Mouse (Mus musculus) kidney, embryonic 16.5 days (tissue): Measurements from ENCODE around the gene Olfr747. TPM values are rescaled to one million over a fixed set of nuclear protein-coding genes. Genes with fewer than 3 reads are reported as not detected.
"Not testable (repeated sequence)": the region's sequence is repeated elsewhere in the genome, so short reads cannot be mapped to it uniquely, and the experiment has no call there.

Source experiments
- ATAC-seq: fragments of 200-750 bp; cut with Nextera tagmentation; 2 replicates; pipeline ENCODE4 v1.8.0; 2017; ENCODE audit warnings: moderate TSS enrichment; ENCODE audit not compliant: low FRiP score, low TSS enrichment
- H3K27ac ChIP-seq: fragments of 300-500 bp; sonication (generic); 2 replicates; pipeline ENCODE4 v1.5.1; 2014; ENCODE audit warnings: low read length
- H3K27me3 ChIP-seq: fragments of 300-500 bp; sonication (generic); 2 replicates; pipeline ENCODE4 v1.6.1; 2014; ENCODE audit warnings: low read length, control low read depth, mixed read lengths; ENCODE audit not compliant: insufficient read depth
- H3K36me3 ChIP-seq: fragments of 300-500 bp; sonication (generic); 2 replicates; pipeline ENCODE4 v1.6.1; 2014; ENCODE audit warnings: low read length, control low read depth, mixed read lengths; ENCODE audit not compliant: insufficient read depth
- H3K4me1 ChIP-seq: fragments of 300-500 bp; sonication (generic); 2 replicates; pipeline ENCODE4 v1.6.1; 2014; ENCODE audit warnings: low read length, control low read depth, mixed read lengths; ENCODE audit not compliant: insufficient read depth
- H3K4me2 ChIP-seq: fragments of 300-500 bp; sonication (generic); replicated peaks from 2 replicates; pipeline ENCODE4 v1.6.1; 2014; ENCODE audit warnings: low read depth, low read length
- H3K4me3 ChIP-seq: fragments of 300-500 bp; sonication (generic); 2 replicates; pipeline ENCODE4 v1.5.1; 2014; ENCODE audit warnings: mild to moderate bottlenecking, low read length
- H3K9ac ChIP-seq: fragments of 300-500 bp; sonication (generic); replicated peaks from 2 replicates; pipeline ENCODE4 v1.6.1; 2014; ENCODE audit warnings: low read length
- H3K9me3 ChIP-seq: fragments of 300-500 bp; sonication (generic); 2 replicates; pipeline ENCODE4 v1.6.1; 2016; ENCODE audit warnings: low read length, control low read depth
- WGBS: fragments of 180-500 bp; shearing (Covaris S2); extraction: QIAGEN DNeasy Blood & Tissue Kit; methylation state at CpG from one replicate; pipeline ENCODE4 v1.1.7; 2014; 5-methylcytosine and 5-hydroxymethylcytosine counted together
- polyA plus RNA-seq: library from polyadenylated mRNA; unstranded; fragments of >200 nt; fragmentation: Nextera tagmentation; extraction: Ambion mirVana; gene quantifications from 2 replicates; pipeline ENCODE4 v1.2.1, GENCODE M21; 2015

Gene Olfr747
- not detected in 2 replicates for polyA plus RNA-seq

DNA sequence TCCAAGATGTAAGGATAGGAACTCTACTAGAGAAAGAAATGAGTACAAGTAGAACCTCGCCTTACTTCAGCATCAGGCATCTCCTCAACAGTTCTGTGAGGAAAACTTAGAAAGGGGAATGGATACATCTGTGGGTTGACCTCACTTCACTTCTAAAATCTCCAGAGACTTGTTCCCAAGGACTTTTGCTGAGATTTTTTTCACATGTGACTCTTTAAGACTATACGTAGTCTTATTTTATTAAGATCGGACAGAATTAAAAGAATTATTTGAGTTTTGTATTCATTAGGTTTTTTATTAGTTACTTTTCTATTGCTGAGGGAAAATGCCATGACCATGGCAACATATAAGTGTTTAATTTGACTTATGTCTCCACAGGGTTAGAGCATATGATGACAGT, at the start of gene Olfr747:
Gene Olfr747 (minus strand): TSS at position 101 of the 400 bp plus-strand sequence.
- 92% methylated on average over 3 of the region's 3 CpGs for WGBS
- H3K4me1 ChIP-seq: no peaks in the 10 kb centered on the region
- ATAC-seq: no peak
- no peak within 1 kb of the TSS for H3K4me3 ChIP-seq
- no peaks in the 10 kb centered on the region for H3K27me3 ChIP-seq
- no peaks in the 10 kb centered on the region for H3K36me3 ChIP-seq
- H3K27ac ChIP-seq: no peak within 1 kb of the TSS
- H3K4me2 ChIP-seq: no peak within 1 kb of the TSS
- H3K9me3 ChIP-seq: no peaks in the 10 kb centered on the region
- no peak within 1 kb of the TSS for H3K9ac ChIP-seq

DNA sequence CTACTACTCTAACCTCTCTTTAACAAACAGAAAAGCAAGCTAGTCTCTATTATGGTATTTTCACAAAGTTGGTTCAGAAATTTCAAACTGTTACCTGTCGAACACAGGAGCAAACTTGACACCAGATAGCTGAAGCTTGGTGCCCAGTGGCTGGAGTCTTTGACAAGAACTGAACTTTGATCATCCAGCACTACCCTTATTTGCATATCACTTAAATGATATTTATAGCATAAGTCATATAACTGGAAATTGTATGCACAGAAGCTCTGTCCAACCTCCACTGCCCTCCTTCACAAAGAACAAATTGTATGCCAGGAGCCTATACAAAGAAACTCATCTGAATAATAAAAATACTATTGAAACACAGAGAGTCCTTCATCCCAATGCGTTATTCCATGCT, 48.6 kb upstream of the Olfr747 start:
- Histone ChIP-seq H3K9ac (no peak overlapping the region), H3K36me3 (no peaks in the 10 kb centered on the region), H3K4me3 (no peak overlapping the region), H3K4me1 (no peaks in the 10 kb centered on the region), H3K9me3 (no peaks in the 10 kb centered on the region), H3K4me2 (no peak overlapping the region), H3K27ac (no peak overlapping the region), H3K27me3 (no peaks in the 10 kb centered on the region)
- WGBS: 77% methylated on average over 2 of the region's 2 CpGs
- no peak for ATAC-seq

DNA sequence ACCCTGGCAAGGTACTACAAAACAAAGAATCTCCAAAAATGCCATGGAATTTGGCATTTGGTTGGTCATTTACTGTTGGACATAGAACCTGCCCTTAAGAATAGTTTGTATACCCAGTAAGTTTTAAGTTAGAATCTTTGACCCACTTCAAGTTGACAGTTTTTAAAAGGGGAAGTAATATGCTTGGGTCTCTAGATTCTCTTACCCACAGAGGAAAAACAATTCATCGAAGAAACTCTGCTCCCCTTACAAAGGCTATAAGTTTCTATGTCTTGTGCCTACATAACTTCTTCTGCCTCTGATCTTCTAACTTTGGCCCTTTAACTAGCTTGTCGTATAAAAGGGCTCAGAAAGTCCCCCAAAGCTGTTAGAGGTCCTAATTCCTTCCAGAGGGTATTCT, 47.3 kb upstream of the Olfr747 start:
- WGBS: 73% methylated on average over 2 of the region's 2 CpGs
- no peaks in the 10 kb centered on the region for H3K9me3 ChIP-seq
- H3K9ac ChIP-seq: no peak overlapping the region
- no peaks in the 10 kb centered on the region for H3K27me3 ChIP-seq
- H3K4me2 ChIP-seq: no peak overlapping the region
- no peak for ATAC-seq
- H3K4me1 ChIP-seq: no peaks in the 10 kb centered on the region
- H3K36me3 ChIP-seq: no peaks in the 10 kb centered on the region
- no peak overlapping the region for H3K4me3 ChIP-seq
- H3K27ac ChIP-seq: no peak overlapping the region

DNA sequence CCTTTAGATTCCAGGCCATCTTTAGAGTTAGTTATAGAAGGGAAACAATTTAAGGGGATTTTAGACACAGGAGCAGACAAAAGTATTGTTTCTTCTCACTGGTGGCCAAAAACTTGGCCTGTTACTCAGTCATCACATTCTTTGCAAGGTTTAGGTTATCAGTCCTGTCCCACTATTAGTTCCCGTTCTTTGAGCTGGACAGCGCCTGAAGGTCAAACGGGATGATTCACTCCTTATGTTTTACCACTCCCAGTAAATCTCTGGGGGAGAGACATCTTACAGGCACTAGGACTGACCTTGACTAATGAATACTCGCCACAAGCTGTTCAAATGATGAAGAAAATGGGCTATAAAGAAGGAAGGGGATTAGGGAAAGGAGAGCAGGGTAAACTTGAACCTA, 29.4 kb upstream of the Olfr747 start:
- not testable (repeated sequence) for H3K27ac ChIP-seq, H3K27me3 ChIP-seq, H3K9ac ChIP-seq, ATAC-seq, H3K36me3 ChIP-seq, H3K4me1 ChIP-seq, H3K4me2 ChIP-seq, H3K9me3 ChIP-seq, H3K4me3 ChIP-seq
- WGBS: 79% methylated on average over 3 of the region's 4 CpGs

DNA sequence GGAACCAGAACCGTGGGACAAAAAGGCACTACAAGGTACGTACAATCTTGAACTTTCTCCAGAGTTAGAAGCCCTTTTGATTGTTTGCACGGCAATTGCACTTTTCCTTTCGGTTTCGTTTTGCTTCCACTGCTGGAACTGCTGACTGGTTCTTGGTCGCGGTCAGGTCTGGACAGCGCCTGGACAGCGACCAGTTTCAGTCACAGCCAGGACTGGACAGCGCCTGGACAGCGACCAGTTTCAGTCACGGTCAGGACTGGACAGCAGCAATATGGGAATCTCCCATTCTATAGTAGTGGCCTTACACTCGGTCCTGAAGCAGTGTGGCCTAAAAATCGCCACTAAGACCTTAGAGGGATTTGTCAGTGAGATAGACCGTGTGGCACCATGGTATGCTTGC, 26.9 kb upstream of the Olfr747 start:
- ATAC-seq, H3K36me3 ChIP-seq, H3K4me2 ChIP-seq, H3K4me3 ChIP-seq, H3K4me1 ChIP-seq, H3K27ac ChIP-seq, H3K9ac ChIP-seq, H3K9me3 ChIP-seq, H3K27me3 ChIP-seq: not testable (repeated sequence)
- 91% methylated on average over 15 of the region's 15 CpGs for WGBS

DNA sequence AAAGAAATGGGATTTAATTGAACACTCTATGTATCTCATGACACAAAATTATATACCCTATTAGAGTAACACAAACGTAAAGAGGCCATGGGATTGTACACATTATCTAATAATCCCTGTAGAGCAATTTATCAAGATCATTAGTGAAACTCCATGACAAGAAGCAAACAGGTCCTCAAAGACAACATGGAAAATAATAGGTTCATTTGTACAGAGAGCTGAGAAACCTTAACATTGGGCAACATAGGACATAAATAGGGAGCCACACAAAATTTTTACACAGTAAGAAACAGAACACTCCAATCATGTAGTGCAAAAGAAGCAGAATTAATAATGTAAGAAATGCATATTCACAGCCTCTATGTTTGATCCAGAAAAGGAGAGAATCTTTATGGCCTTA, 14.1 kb upstream of the Olfr747 start, which contains the start of gene Olfr748:
Gene Olfr748 (plus strand): TSS at position 301 of the 400 bp plus-strand sequence.
- H3K27ac ChIP-seq: no peak within 1 kb of the TSS
- H3K4me3 ChIP-seq: no peak within 1 kb of the TSS
- H3K4me1 ChIP-seq: no peaks in the 10 kb centered on the region
- H3K9ac ChIP-seq: no peak within 1 kb of the TSS
- no peak for ATAC-seq
- no peaks in the 10 kb centered on the region for H3K27me3 ChIP-seq
- no peaks in the 10 kb centered on the region for H3K36me3 ChIP-seq
- 81% methylated on average over 1 of the region's 1 CpGs for WGBS
- no peaks in the 10 kb centered on the region for H3K9me3 ChIP-seq
- H3K4me2 ChIP-seq: no peak within 1 kb of the TSS

DNA sequence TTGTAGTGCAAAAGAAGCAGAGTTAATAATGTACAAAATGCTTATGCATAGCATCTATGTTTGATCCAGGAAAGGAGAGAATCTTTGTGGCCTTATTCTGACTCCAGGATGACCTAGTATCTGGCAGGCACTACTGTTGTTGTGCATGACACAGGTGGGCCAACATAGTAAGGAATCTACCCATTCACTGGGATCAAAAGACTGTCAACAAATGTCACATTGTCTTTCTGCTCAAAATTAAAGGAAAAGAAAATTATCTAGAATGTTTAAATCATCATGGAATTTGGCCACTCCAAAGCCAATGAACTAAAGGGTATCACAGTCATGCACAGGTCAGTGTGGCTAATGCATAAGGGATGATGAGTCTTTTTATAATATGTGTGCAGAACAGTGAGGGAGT, 46.2 kb downstream of the Olfr747 start, which contains the start of gene Olfr746:
Gene Olfr746 (plus strand): TSS at position 301 of the 400 bp plus-strand sequence.
- Histone ChIP-seq H3K4me3 (no peak within 1 kb of the TSS), H3K27ac (no peak within 1 kb of the TSS), H3K9ac (no peak within 1 kb of the TSS), H3K4me1 (no peaks in the 10 kb centered on the region), H3K27me3 (no peaks in the 10 kb centered on the region), H3K9me3 (no peaks in the 10 kb centered on the region), H3K36me3 (no peaks in the 10 kb centered on the region), H3K4me2 (no peak within 1 kb of the TSS)
- ATAC-seq: no peak

DNA sequence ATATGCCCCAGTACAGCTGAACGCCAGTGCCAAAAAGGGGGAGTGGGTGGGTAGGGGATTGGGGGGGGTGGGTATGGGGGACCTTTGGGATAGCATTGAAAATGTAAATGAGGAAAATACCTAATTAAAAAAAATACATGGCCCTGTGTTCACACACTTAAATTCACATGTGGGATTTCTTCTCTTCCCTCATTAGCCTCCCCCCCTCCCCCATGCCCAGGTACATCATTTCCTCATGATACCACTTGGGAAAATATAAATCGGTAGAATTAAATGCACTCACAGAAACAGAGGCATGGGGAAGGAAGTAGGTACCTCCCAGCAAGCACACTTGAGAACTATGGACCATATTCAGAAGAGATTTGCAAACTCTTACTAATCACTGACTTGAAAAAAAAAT, 53.9 kb downstream of the Olfr747 start, which contains the start of gene Olfr745:
Gene Olfr745 (plus strand): TSS at position 301 of the 400 bp plus-strand sequence.
- Histone ChIP-seq H3K27ac (no peak within 1 kb of the TSS), H3K4me3 (no peak within 1 kb of the TSS), H3K4me2 (no peak within 1 kb of the TSS), H3K4me1 (no peaks in the 10 kb centered on the region), H3K36me3 (no peaks in the 10 kb centered on the region), H3K9me3 (no peaks in the 10 kb centered on the region), H3K9ac (no peak within 1 kb of the TSS), H3K27me3 (no peaks in the 10 kb centered on the region)
- ATAC-seq: no peak
- WGBS: 88% methylated on average over 2 of the region's 2 CpGs

Other genes starting within 250 kb of the Olfr747 start
- gene Olfr740, start 247.7 kb downstream of the Olfr747 start, polyA plus RNA-seq: not detected in 2 replicates
- not detected in 2 replicates for gene Olfr741, start 220.5 kb downstream of the Olfr747 start, polyA plus RNA-seq
- not detected in 2 replicates for gene Olfr742, start 189.6 kb downstream of the Olfr747 start, polyA plus RNA-seq
- gene Olfr743, start 171.4 kb downstream of the Olfr747 start, polyA plus RNA-seq: not detected in 2 replicates
- gene Olfr744, start 78.3 kb downstream of the Olfr747 start, polyA plus RNA-seq: not detected in 2 replicates
- gene Olfr745, start 53.8 kb downstream of the Olfr747 start, polyA plus RNA-seq: not detected in 2 replicates
- gene Olfr746, start 46.1 kb downstream of the Olfr747 start, polyA plus RNA-seq: not detected in 2 replicates
- gene Olfr748, start 14.2 kb upstream of the Olfr747 start, polyA plus RNA-seq: not detected in 2 replicates
- gene Olfr749, start 51.9 kb upstream of the Olfr747 start, polyA plus RNA-seq: not detected in 2 replicates
- 80.8 and 83.9 TPM in 2 replicates for gene Ttc5, start 92.3 kb upstream of the Olfr747 start, polyA plus RNA-seq
- gene Ccnb1ip1, start 114.5 kb upstream of the Olfr747 start, polyA plus RNA-seq: not detected in 2 replicates
- 61.8 and 70.2 TPM in 2 replicates for gene Parp2, start 114.6 kb upstream of the Olfr747 start, polyA plus RNA-seq
- gene Tep1, start 177.4 kb upstream of the Olfr747 start, polyA plus RNA-seq: 9.6 and 10.2 TPM in 2 replicates
- gene Klhl33, start 204.3 kb upstream of the Olfr747 start, polyA plus RNA-seq: 0.27 and 0.41 TPM in 2 replicates
- 176 and 196 TPM in 2 replicates for gene Osgep, start 231.7 kb upstream of the Olfr747 start, polyA plus RNA-seq
- gene Apex1, start 231.8 kb upstream of the Olfr747 start, polyA plus RNA-seq: 276 and 285 TPM in 2 replicates
- 57.7 and 60.8 TPM in 2 replicates for gene Pip4p1, start 237.7 kb upstream of the Olfr747 start, polyA plus RNA-seq
- gene Pnp, start 237.9 kb upstream of the Olfr747 start, polyA plus RNA-seq: 78.2 and 79.3 TPM in 2 replicates